Mouse (Mus musculus): Measurements from ENCODE around the gene Pcif1. TPM values are rescaled to one million over a fixed set of nuclear protein-coding genes. Genes with fewer than 3 reads are reported as not detected.
A peak's percentile ranks its signal among the peaks of the same experiment; 100 is the strongest.

The Pcif1 gene
- total RNA-seq, 2 experiments from 2014 or later = 43.5 to 48.8 TPM

DNA sequence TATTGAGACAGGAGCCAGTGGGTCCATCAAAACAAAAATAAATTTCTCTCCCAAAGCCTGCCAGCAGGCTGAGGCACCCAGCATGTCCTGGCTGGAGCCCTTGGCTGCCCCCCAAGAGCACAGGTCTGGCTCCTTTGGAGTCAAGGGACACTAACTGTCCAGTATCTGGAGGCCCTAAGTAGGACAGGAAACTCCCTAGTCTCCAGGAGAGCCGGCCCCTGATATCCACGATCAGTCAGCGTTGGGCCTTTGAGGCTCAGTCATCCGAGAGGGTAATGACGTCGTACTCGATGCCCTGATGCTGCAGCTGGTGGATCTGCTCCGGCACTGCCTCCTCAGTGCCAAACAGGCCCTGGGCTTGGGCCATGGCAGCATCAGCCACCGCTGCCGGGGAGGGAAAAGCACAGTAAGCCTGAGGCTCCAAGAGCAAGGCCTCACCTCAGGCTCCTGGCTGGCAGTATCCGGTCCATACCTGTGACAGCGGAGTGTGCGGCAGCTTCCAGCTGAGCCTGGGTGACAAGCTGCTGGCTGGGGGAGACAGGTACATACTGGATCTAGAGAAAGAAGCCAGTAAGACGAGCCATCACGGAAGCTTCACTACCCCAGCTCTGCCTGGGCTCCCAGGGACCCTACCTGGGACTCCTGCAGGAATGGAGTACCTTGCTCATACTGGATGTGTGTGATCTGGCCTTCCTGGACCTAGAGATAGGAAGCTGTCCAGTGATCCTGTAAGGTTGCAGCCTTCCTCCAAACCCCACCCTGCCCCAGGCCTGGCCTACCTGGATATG, 13.0 kb downstream of the Pcif1 start:
- no peak for DNase-seq (ENCODE audit: low spot score in 2 of 2)

DNA sequence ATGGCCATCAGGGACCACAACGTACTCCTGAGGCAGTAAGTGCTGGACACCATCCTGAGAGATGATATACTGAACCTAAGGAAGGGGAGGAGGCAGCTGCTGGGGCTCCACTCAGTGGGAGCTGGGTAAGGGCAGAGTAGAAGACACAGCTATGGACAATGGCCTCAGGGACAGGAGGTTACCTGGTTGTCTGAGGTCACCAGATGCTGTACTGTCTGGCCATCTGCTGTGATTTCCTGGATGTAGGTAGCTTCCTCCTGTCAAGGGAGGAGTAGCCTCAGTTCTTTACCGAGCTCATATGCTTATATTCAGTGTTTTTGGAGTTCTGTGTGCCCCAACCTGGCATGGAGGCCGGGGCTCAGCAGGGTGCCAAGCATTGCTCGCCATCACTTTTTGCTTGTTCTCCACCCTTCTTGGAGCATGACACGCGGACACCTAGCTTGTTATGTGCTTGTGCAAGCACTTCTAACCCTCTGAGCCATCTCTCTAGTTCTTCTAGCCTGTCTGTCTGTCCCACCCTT, 13.7 kb downstream of the Pcif1 start:
- DNase-seq (ENCODE audit: low spot score in 2 of 2) = no peak

DNA sequence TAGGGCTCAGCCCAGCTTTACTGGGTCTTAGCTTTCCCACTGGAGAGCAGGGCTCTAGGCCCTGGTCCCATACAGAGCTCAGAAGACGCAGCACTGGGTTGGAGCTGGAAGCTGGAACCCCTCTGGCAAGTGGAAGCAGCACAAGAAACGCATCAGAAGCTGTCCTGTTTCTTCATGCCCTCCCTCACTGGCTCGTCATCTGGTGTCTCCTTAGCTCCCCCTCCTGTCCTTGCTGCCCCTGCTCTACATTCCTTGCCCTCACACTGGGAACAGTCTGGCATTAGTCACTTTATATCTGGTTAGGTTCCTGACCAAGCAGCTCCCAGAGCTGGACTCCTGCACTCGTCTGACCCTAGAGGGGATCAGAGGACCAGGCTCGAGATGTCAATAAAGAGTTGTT, 14.9 kb downstream of the Pcif1 start:
- no peak for DNase-seq (ENCODE audit: low spot score in 2 of 2)

DNA sequence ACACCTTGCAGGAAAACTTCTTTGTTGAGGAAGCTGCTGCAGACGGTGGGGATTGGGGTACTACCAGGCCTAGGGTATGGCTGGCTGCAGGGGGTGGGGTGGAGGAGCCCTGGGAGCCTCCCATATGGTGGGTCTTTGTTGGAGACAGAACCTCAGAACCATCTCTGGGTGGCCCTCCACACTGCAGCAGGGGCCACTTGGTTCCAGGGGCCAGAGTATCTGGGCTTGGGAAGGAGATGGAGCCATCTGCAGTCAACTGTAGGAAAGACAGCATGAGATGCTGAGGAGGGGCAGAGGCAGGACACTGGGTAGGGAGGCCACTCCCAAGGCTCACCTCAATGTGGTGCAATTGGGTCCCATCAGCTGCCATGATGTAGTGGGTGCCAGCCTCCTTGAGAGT, 15.5 kb downstream of the Pcif1 start:
- no peak for DNase-seq (ENCODE audit: low spot score in 2 of 2)

DNA sequence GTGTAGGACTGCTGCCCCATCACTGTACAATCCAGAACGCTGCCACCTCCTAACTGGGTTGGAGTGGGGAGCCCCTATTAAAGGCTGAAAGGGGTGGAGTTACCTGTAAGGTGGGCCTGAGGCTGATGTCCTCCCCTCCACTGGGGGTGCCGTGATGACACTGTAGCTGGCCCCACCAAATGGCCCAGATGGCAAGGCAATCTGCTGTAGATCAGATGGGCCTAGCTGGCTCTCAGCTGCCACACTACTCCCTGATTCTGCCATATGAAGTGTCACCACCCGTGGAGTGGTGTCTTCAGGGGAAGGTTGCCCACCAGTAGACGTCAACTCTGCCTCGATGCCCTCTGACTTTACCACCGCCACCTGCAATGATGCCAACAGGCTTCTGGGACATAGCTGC, 16.8 kb downstream of the Pcif1 start:
- no peak for DNase-seq (ENCODE audit: low spot score in 2 of 2)

DNA sequence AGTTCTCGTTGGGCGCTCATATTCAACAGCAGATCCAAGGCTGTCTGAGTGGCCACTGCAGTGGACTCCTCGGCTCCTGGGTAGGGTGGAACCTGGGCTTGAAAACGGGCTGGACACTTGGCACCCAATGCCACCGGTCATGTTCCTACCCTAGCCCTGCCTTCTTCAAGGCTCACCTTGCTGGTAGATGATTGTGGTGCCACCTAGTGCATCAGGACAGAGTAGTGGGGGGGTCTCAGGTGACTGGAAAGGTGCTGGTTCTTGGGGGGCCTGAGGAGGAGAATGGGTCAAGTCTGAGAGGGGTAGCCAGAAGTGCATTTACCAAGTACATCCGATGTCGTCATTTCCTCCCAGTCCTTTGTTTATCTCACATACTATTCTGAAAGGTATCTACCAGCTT, 18.9 kb downstream of the Pcif1 start:
- no peak for DNase-seq (ENCODE audit: low spot score in 2 of 2)

DNA sequence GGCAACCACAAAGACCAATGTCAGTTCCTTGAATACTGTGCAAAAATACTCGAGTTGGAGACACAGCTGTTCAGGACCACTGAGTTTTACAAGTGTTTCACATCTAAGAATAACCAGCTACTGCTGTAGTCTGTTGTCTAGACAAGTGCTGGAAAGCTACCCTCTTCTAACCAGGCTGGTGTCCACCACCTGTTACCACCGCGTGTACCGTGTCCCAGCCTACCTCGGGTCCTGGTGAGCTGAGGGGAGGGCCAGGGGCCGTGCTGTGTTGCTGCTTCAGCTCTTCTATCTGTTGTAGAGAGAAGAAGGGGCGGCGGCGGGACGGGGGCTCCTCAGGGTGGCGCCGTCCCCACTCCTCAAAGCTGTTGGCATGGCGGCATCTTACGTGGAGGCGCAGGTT, 19.9 kb downstream of the Pcif1 start:
- no peak for DNase-seq (ENCODE audit: low spot score in 2 of 2)

DNA sequence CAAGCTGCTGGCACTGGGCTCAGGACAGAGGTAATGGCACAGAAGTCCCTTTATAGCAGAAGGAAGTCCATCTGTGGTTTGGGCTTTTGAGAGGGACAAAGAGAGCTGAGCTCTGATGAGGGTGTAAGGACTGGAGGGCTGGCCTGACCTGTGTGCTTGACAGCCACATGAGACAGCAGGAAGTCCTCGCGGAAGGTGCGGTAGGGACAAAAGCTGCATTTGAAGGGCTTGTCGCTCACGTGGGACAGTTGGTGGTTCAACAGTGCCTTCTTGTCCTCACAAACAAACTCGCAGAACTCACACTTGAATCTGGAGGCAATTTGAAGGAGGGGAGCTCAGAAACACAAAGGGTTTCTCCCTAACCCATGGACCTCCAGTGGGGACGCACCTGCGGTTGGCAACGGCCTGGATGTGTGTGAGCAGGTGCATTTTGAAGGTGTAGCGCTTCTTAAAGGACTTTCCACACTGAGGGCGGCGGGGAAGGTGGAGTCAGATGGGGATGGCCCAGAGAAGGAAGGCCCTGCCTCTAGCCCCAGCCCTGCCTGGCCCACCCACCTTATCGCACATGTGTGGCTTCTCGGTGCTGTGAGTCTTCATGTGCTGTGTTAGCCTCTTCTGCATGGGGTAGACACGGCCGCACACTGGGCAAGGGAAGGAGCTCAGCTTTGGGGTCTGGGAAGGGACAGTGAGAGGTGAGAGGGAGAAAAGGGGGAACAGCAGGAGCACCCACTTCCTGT, 20.8 kb downstream of the Pcif1 start:
- DNase-seq (ENCODE audit: low spot score in 2 of 2) = no peak

DNA sequence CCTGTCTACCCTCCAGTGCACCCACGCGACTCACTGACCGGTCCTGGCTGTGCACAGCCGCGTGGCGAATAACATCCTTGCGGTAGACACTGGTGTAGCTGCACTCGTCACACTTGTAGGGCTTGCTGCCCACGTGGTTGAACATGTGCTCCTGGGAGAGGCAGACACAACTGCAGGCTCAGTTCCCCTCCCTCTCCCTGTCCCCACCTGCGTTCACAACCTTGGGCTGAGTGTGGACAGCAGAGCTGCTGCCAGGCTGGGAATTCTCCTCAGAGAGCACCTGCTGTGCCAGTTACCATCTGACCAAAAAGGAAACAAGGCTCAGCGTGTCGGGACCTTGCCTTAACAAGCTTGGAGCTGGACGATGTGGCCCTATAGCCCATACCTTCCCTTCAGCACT, 22.3 kb downstream of the Pcif1 start:
- DNase-seq (ENCODE audit: low spot score in 2 of 2) = no peak

DNA sequence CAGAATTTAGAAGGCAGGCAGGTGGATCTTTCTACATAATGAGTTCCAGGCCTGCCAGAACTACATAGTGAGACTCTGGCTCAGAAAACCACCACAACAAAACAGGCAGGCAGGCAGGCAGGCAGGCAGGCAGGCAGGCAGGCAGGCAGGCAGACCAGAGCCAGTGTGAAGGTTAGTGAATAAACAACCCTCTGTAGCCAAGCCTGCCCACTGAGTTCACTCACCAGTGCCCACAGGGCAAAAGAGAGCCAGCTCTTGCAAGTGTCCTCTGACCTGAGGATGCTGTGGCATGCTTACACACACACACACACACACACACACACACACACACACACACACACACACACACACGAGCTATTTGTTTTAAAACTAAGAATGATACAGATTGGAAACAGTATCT, 24.4 kb downstream of the Pcif1 start:
- DNase-seq (ENCODE audit: low spot score in 2 of 2) = no peak

DNA sequence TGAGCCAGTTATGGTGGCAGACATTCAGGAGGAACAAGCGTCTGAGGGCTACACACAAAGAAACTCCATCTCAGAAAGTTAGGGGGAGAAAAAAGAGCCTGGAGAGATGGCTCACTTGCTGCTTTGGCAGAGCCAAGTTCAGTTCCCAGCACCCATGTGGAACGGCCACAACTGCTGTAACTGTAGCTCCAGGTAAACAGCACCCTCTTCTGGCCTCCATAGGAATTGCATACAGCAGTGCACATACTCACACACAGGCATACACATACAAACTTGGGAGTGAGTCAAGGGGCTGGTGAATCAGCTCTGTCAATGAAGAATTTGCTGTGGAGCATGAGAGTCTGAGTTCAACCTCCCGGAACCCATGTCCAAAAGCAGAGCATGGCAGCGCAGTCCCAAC, 27.0 kb downstream of the Pcif1 start:
- no peak for DNase-seq (ENCODE audit: low spot score in 2 of 2)

DNA sequence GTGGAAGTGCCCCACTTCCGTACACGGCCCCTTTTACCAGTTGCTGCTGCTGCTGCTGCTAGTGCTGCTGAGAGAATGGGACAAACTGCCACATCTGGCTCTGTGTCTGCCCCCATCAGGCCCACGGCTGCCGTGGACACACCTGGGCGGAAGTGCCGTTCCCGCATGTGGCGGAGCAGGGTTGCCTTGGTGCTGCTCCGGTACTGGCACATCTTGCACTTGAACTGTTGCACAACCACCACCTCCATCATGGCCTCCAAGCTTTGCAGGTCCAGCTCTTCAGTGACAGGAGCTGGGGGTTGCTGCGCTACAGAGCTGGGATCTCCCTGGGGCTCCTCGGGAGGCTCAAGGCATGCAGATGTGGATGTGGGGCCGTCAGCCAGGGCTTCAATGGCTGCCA, 28.4 kb downstream of the Pcif1 start:
- no peak for DNase-seq (ENCODE audit: low spot score in 2 of 2)

DNA sequence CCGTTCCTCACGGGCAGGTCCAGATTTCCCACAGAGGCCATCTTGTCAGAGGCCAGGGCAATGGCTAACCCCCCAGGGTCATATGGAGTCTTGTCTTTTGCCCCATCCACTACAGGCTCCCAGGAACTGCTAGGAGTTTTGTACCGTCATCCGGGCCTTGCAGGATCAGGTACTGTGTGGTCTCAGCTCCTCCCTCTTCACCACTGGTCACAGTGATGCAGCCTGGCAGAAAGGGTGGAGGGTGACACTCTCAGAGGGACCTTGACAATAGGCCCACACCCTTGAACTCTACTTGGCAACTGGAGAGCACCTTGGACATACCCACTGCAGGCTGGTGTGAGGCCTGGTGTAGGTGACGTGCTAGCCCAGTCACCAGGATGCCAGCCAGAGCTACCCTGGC, 28.9 kb downstream of the Pcif1 start:
- DNase-seq (ENCODE audit: low spot score in 2 of 2) = no peak

DNA sequence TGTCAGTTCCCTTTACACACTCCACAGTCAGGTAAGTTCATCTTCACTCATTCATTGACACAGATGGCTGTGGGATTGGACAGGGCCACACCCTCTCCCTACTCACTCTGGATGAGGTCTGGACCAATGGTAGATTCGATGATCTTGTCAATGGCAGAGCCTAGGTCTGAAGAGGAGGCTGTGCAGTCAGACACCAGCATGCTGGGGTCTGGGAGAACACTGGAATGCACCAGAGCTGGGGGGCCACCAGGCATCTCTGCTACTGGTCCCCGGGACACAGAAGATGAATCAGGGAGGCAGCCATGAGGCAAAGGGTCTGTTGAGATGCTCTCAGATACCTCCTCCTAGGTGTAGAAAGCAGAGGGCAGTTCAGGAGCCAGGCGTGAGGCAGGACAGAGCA, 30.0 kb downstream of the Pcif1 start:
- no peak for DNase-seq (ENCODE audit: low spot score in 2 of 2)

DNA sequence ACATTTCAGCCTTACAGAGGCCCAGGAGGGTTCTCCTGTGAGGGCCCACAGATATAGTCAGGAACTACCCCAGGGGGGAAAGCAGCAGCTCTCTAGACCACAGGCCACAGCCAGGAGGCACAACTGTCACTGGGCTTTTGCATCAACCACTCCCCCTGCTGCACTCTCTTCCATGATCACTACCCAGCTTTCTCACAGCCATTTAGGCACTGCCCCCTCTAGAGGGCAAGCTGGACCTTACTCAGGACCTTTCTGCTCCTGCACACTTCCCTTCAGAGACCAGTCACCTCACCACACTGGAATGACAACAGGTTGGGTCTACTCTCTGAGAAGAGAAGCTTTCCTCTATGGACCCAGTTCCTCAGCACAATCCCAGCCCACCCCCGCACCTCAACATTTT, 30.4 kb downstream of the Pcif1 start:
- no peak for DNase-seq (ENCODE audit: low spot score in 2 of 2)

DNA sequence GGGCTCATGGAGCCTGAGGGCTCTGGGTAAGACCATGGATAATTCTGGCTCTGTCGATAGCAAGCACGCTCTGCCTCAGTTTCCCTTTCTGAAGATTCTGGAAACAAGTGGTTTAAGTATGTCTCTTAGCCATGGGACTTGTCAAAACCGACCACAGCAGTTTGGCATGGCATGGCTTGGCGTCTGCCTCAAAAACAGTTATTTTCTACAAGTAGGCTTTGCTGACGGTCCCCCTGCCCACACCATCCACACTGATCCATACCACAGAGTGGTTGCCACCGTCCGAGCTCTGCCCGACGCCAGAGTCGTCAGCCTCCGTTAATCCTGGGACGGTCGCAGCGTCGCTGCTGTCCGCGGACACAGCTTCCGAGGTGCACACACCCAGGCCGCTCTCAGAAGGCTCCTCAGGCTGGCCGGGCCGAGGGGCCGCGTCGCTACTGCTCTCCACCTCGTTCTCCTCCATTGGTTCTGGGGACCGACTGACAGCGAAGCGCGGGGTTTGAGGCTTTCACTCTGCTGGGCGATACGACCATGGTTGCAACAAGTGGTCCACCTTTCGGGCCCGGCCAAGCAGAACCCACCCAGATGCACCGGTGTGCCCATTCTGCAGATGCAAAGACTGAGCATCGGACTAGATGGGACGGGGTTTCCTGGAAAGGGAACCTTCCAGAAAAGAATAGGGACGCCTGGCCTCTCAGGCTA, 31.4 kb downstream of the Pcif1 start:
- DNase-seq (ENCODE audit: low spot score in 2 of 2) = no peak

DNA sequence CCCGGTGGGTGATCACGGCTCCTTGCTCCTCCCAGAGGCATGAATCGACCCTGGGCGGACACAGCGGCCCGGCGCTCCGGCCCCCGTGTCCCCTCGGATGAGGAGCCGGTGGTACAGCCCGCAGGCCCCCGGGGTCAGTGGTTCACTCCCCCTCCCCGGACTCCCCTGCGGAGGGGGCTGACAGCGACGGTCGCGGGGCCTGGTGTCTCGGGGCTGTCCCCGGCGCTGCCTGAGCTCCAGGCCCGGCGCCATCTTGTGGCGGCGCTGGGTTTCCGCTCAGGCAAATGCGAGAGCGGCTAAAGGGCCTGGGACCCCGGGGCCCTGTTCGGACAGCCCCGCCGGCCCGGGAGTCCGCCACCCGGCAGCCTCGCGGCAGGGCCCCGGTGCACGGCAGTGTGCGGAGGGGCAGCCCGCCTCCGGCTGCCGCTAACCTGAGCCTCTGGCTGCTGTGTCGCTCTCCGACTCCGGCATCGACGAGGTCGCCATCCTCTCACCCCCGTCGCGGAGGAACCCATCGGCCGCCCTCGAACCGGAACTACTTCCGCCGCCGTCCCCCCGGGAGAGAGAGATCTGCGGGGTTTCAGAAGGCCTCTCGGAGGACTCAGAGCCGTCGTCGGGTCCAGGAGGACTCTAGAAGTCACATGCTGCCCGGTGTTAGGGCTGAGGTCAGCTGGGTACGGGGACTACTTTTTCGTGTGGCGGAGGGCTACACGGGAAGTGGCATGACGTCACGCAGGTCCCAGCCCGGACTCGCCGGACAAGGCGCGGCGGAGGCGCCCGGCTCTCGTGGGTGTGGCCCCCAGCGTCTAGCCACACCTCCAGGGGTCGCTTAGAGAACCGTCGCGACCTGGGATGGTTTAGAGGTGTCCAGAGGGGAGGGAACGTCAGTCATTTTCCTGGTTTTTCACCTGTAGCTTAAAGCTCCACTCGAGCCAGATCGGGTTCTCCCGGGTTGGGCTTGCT, 32.3 kb downstream of the Pcif1 start, which contains the start of gene Zfp335:
Zfp335 (minus strand) TSS at position 672 of the 963 bp plus-strand sequence.
- DNase-seq (ENCODE audit: low spot score in 2 of 2) = peak; percentile 93 to 98

DNA sequence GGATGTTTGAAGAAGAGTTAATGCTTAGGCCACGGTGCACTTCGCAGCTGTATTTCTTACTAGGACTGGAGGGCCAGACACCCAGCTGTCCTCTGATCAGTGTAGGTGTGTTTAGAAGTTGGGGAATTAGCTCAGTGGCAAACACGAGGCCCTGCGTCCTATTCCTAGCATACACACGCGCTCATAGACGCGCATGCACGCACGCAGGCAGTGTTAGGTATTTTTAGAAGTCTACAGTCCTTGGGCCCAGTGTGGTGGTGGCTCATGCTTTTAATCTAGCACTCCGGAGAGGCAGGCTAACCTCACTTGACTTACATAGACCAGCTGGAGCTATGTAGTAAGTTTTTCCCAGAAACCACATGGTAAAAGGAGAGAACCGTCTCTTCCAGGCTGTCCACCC, 33.0 kb downstream of the Pcif1 start:
- DNase-seq (ENCODE audit: low spot score in 2 of 2) = peak; percentile 58 to 62

DNA sequence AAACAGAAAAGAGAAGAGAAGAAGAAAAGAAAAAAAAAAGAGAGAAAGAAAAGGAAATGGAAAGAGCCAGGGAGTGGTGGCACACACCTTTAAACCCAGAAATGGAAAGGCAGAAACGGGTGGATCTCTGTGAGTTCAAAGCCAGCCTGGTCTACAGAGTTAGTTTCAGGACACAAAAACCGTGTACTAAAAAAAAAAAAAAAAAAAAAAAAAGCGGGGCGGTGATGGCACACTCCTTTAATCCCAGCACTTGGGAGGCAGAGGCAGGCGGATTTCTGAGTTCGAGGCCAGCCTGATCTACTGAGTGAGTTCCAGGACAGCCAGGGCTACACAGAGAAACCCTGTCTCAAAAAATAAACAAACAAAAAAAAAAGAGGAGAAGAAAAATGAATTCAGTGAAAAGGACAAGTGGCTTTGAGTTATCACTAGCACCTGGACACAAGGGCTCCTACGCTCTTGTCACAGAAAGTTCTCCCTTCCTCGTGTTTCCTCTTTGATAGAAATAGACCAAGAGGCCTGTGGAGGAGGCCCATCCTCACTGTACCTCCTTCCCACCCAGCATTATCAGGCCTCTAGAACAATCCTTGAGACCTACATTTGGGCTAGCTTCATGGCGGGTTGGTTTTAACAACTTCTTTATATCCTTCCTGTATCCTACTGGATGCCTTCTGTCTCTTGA, 33.8 kb downstream of the Pcif1 start:
- no peak for DNase-seq (ENCODE audit: low spot score in 2 of 2)

DNA sequence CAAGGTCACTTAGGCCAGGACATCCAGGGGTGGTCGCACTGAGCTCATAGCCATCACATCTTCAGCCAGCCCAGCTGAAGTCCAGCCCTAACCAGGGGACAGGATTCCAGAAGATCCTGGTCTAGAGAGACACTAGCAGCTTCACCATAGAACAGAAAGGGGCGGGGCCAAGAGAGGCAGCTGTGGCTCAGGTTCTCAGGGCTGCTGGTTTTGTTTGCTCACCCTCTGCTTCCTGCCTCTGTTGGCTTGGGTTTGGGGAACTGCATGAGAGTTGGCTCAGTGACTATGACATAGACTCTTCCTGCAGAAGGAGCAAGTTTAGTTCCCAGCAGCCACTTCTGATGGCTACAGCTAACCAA, 34.3 kb downstream of the Pcif1 start:
- DNase-seq (ENCODE audit: low spot score in 2 of 2) = no peak
